Mouse (Mus musculus) neural tube, embryonic 13.5 days (tissue): ENCODE data around the gene D130043K22Rik. TPM values are rescaled to one million over a fixed set of nuclear protein-coding genes. Genes with fewer than 3 reads are reported as not detected.

Experiments used
- ATAC-seq: fragments of 200-750 bp; cut with Nextera tagmentation; 2 replicates; pipeline ENCODE4 v1.8.0; 2017; ENCODE audit warnings: low read depth, mild to moderate bottlenecking, moderate TSS enrichment, moderate library complexity
- H3K27ac ChIP-seq: fragments of 300-500 bp; sonication (generic); replicated peaks from 2 replicates; pipeline ENCODE4 v1.5.1; 2015; ENCODE audit warnings: moderate library complexity, mild to moderate bottlenecking, inconsistent platforms
- H3K27me3 ChIP-seq: fragments of 300-500 bp; sonication (generic); 2 replicates; pipeline ENCODE4 v1.6.1; 2015; ENCODE audit warnings: mild to moderate bottlenecking, inconsistent platforms
- H3K36me3 ChIP-seq: fragments of 300-500 bp; sonication (generic); 2 replicates; pipeline ENCODE4 v1.6.1; 2015; ENCODE audit warnings: mild to moderate bottlenecking, inconsistent platforms
- H3K4me1 ChIP-seq: fragments of 300-500 bp; sonication (generic); replicated peaks from 2 replicates; pipeline ENCODE4 v1.6.1; 2015; ENCODE audit warnings: inconsistent platforms
- H3K4me2 ChIP-seq: fragments of 300-500 bp; sonication (generic); 2 replicates; pipeline ENCODE4 v1.6.1; 2015; ENCODE audit warnings: inconsistent platforms, mild to moderate bottlenecking, moderate library complexity
- H3K4me3 ChIP-seq: fragments of 300-500 bp; sonication (generic); 2 replicates; pipeline ENCODE4 v1.5.1; 2015; ENCODE audit warnings: mild to moderate bottlenecking, inconsistent platforms
- H3K9ac ChIP-seq: fragments of 300-500 bp; sonication (generic); 2 replicates; pipeline ENCODE4 v1.6.1; 2015; ENCODE audit warnings: moderate library complexity, mild to moderate bottlenecking, inconsistent platforms
- H3K9me3 ChIP-seq: fragments of 300-500 bp; sonication (generic); 2 replicates; pipeline ENCODE4 v1.6.1; 2016; ENCODE audit warnings: inconsistent platforms
- WGBS: fragments of 180-500 bp; shearing (Covaris S2); methylation state at CpG from one replicate; pipeline ENCODE4 v1.1.7; 2015; 5-methylcytosine and 5-hydroxymethylcytosine counted together
- polyA plus RNA-seq: library from polyadenylated mRNA; unstranded; fragments of >200 nt; fragmentation: Nextera tagmentation; extraction: Ambion mirVana; gene quantifications from 2 replicates; pipeline ENCODE4 v1.2.1, GENCODE M21; 2015

D130043K22Rik gene
- polyA plus RNA-seq, 1 experiment from 2014 or later = 4.4 TPM

GRCm38 (mm10) chr13:24839831-24840230, 5.1 kb upstream of the D130043K22Rik start:
- Histone ChIP-seq H3K27ac (no peak overlapping the region), H3K4me1 (peaks cover 14% of the 10 kb centered on the region), H3K27me3 (no peaks in the 10 kb centered on the region), H3K36me3 (peaks cover 23% of the 10 kb centered on the region), H3K4me3 (no peak overlapping the region), H3K9ac (no peak overlapping the region), H3K9me3 (no peaks in the 10 kb centered on the region), H3K4me2 (no peak overlapping the region)
- 86% methylated on average over 3 of the region's 3 CpGs for WGBS
- ATAC-seq = no peak

- Histone ChIP-seq H3K36me3 (peaks cover 23% of the 10 kb centered on the region), H3K4me1 (peaks cover 18% of the 10 kb centered on the region), H3K4me3 (no peak overlapping the region), H3K9me3 (no peaks in the 10 kb centered on the region), H3K27ac (no peak overlapping the region), H3K27me3 (no peaks in the 10 kb centered on the region), H3K9ac (no peak overlapping the region), H3K4me2 (no peak overlapping the region)
- 96% methylated on average over 3 of the region's 3 CpGs for WGBS
- no peak for ATAC-seq
Measured at GRCm38 (mm10) chr13:24841702-24842101, 3.2 kb upstream of the D130043K22Rik start.

GRCm38 (mm10) chr13:24849318-24849717, 4.4 kb downstream of the D130043K22Rik start:
- Histone ChIP-seq H3K36me3 (no peaks in the 10 kb centered on the region), H3K4me3 (no peak overlapping the region), H3K27me3 (no peaks in the 10 kb centered on the region), H3K4me1 (peaks cover 16% of the 10 kb centered on the region), H3K9ac (no peak overlapping the region), H3K9me3 (no peaks in the 10 kb centered on the region), H3K27ac (no peak overlapping the region), H3K4me2 (no peak overlapping the region)
- WGBS = 85% methylated on average over 4 of the region's 4 CpGs
- ATAC-seq = no peak

- WGBS = 85% methylated on average over 2 of the region's 2 CpGs
- Histone ChIP-seq H3K4me3 (no peak overlapping the region), H3K4me2 (no peak overlapping the region), H3K9ac (no peak overlapping the region), H3K27ac (no peak overlapping the region), H3K4me1 (no peaks in the 10 kb centered on the region), H3K9me3 (no peaks in the 10 kb centered on the region), H3K27me3 (no peaks in the 10 kb centered on the region), H3K36me3 (no peaks in the 10 kb centered on the region)
- ATAC-seq = no peak
Measured at GRCm38 (mm10) chr13:24851989-24852388, 7.1 kb downstream of the D130043K22Rik start.

- no peaks in the 10 kb centered on the region for H3K36me3 ChIP-seq
- H3K9ac ChIP-seq = no peak overlapping the region
- WGBS = 82% methylated on average over 3 of the region's 3 CpGs
- H3K27me3 ChIP-seq = no peaks in the 10 kb centered on the region
- no peak for ATAC-seq
- H3K4me1 ChIP-seq = no peaks in the 10 kb centered on the region
- no peak overlapping the region for H3K27ac ChIP-seq
- H3K4me2 ChIP-seq = no peak overlapping the region
- H3K9me3 ChIP-seq = no peaks in the 10 kb centered on the region
- H3K4me3 ChIP-seq = no peak overlapping the region
Measured at GRCm38 (mm10) chr13:24852570-24852969, 7.6 kb downstream of the D130043K22Rik start.

GRCm38 (mm10) chr13:24859115-24859514, 14.2 kb downstream of the D130043K22Rik start:
- H3K9me3 ChIP-seq = no peaks in the 10 kb centered on the region
- no peak for ATAC-seq
- no peak overlapping the region for H3K4me3 ChIP-seq
- no peaks in the 10 kb centered on the region for H3K36me3 ChIP-seq
- no peak overlapping the region for H3K27ac ChIP-seq
- no peak overlapping the region for H3K4me2 ChIP-seq
- H3K9ac ChIP-seq = no peak overlapping the region
- no peaks in the 10 kb centered on the region for H3K4me1 ChIP-seq
- no peaks in the 10 kb centered on the region for H3K27me3 ChIP-seq

GRCm38 (mm10) chr13:24861084-24861483, 16.1 kb downstream of the D130043K22Rik start:
- WGBS = 65% methylated on average over 12 of the region's 12 CpGs
- no peak overlapping the region for H3K4me3 ChIP-seq

GRCm38 (mm10) chr13:24862021-24862420, 17.1 kb downstream of the D130043K22Rik start:
- H3K27ac ChIP-seq = no peak overlapping the region
- no peaks in the 10 kb centered on the region for H3K36me3 ChIP-seq
- no peaks in the 10 kb centered on the region for H3K9me3 ChIP-seq
- H3K27me3 ChIP-seq = no peaks in the 10 kb centered on the region
- H3K4me3 ChIP-seq = no peak overlapping the region
- no peak overlapping the region for H3K4me2 ChIP-seq
- H3K9ac ChIP-seq = no peak overlapping the region
- WGBS = 78% methylated on average over 7 of the region's 7 CpGs
- H3K4me1 ChIP-seq = no peaks in the 10 kb centered on the region
- ATAC-seq = no peak

More at GRCm38 (mm10) chr13:24861084-24861483, 16.1 kb downstream of the D130043K22Rik start:
- H3K9ac ChIP-seq = no peak overlapping the region
- H3K4me2 ChIP-seq = no peak overlapping the region
- no peaks in the 10 kb centered on the region for H3K36me3 ChIP-seq
- no peaks in the 10 kb centered on the region for H3K27me3 ChIP-seq
- H3K9me3 ChIP-seq = no peaks in the 10 kb centered on the region
- no peaks in the 10 kb centered on the region for H3K4me1 ChIP-seq
- no peak overlapping the region for H3K27ac ChIP-seq
- ATAC-seq = no peak

- Histone ChIP-seq H3K36me3 (no peaks in the 10 kb centered on the region), H3K4me1 (no peaks in the 10 kb centered on the region), H3K9me3 (no peaks in the 10 kb centered on the region), H3K4me3 (no peak overlapping the region), H3K27ac (no peak overlapping the region), H3K27me3 (no peaks in the 10 kb centered on the region), H3K4me2 (no peak overlapping the region), H3K9ac (no peak overlapping the region)
- no peak for ATAC-seq
- 60% methylated on average over 7 of the region's 7 CpGs for WGBS
Measured at GRCm38 (mm10) chr13:24862520-24862919, 17.6 kb downstream of the D130043K22Rik start.

GRCm38 (mm10) chr13:24866430-24867402, 21.8 kb downstream of the D130043K22Rik start:
- H3K4me3 ChIP-seq = no peak overlapping the region
- H3K9ac ChIP-seq = no peak overlapping the region
- H3K27ac ChIP-seq = no peak overlapping the region
- no peak for ATAC-seq
- H3K4me2 ChIP-seq = no peak overlapping the region
- WGBS = 71% methylated on average over 9 of the region's 9 CpGs
- no peaks in the 10 kb centered on the region for H3K27me3 ChIP-seq
- no peaks in the 10 kb centered on the region for H3K4me1 ChIP-seq
- H3K9me3 ChIP-seq = no peaks in the 10 kb centered on the region
- H3K36me3 ChIP-seq = no peaks in the 10 kb centered on the region

- no peak overlapping the region for H3K4me2 ChIP-seq
- no peak for ATAC-seq
- no peaks in the 10 kb centered on the region for H3K4me1 ChIP-seq
- H3K4me3 ChIP-seq = no peak overlapping the region
- H3K36me3 ChIP-seq = no peaks in the 10 kb centered on the region
- no peaks in the 10 kb centered on the region for H3K9me3 ChIP-seq
- no peaks in the 10 kb centered on the region for H3K27me3 ChIP-seq
- no peak overlapping the region for H3K27ac ChIP-seq
- H3K9ac ChIP-seq = no peak overlapping the region
- WGBS = 90% methylated on average over 10 of the region's 10 CpGs
Measured at GRCm38 (mm10) chr13:24867789-24868188, 22.9 kb downstream of the D130043K22Rik start.

- no peaks in the 10 kb centered on the region for H3K4me1 ChIP-seq
- no peak overlapping the region for H3K4me2 ChIP-seq
- H3K4me3 ChIP-seq = no peak overlapping the region
- WGBS = 86% methylated on average over 7 of the region's 7 CpGs
- ATAC-seq = no peak
- H3K9ac ChIP-seq = no peak overlapping the region
- H3K9me3 ChIP-seq = no peaks in the 10 kb centered on the region
- no peaks in the 10 kb centered on the region for H3K27me3 ChIP-seq
- no peak overlapping the region for H3K27ac ChIP-seq
- H3K36me3 ChIP-seq = no peaks in the 10 kb centered on the region
Measured at GRCm38 (mm10) chr13:24868233-24868632, 23.3 kb downstream of the D130043K22Rik start.
